Comparison of ENCODE assay signal across 8 mouse cellular contexts in genomic region chr7:98348043-98348442, GRCm38 (mm10). TPM values are rescaled to one million over a fixed set of nuclear protein-coding genes. Genes with fewer than 3 reads are reported as not detected.
DNase-seq lines count a peak whose midpoint lies in the region; ATAC-seq and TF ChIP-seq lines count a peak whose summit lies in the region.

No protein-coding gene starts in this region.

- no peak overlapping the region for H3K4me2 ChIP-seq in hindbrain, embryonic 11.5 days (replicated peaks; ENCODE audit: low read depth, low read length)
- no peak overlapping the region for H3K4me2 ChIP-seq in hindbrain, embryonic 12.5 days (replicated peaks)
- H3K4me2 ChIP-seq in forebrain, embryonic 16.5 days (ENCODE audit: low read length) = no peak overlapping the region

- WGBS in hindbrain, embryonic 11.5 days = 71% methylated on average over 7 of the region's 7 CpGs
- 65% methylated on average over 7 of the region's 7 CpGs for WGBS in hindbrain, embryonic 12.5 days
- 57% methylated on average over 7 of the region's 7 CpGs for WGBS in forebrain, embryonic 16.5 days

- no peaks in the 10 kb centered on the region for H3K36me3 ChIP-seq in hindbrain, embryonic 11.5 days (ENCODE audit: control insufficient read depth, insufficient read depth, low read length)
- peaks cover 28% of the 10 kb centered on the region for H3K36me3 ChIP-seq in hindbrain, embryonic 12.5 days
- H3K36me3 ChIP-seq in forebrain, embryonic 16.5 days (ENCODE audit: control insufficient read depth, insufficient read depth) = peaks cover 14% of the 10 kb centered on the region; the same call in 1 of the 2 replicates
- H3K36me3 ChIP-seq in splenic B cell, adult 2 months (ENCODE audit: control insufficient read depth, insufficient read depth, low read length, poor library complexity, severe bottlenecking) = no peaks in the 10 kb centered on the region

- peak; percentile 74 for DNase-seq in hindbrain, embryonic 11.5 days (ENCODE audit: low spot score)
- peak; percentile 19 to 63 for DNase-seq in CD8-positive naive resting alpha-beta T cell, adult 2 months (ENCODE audit: low read depth in 2 of 2, low spot score in 2 of 2)
- peak; percentile 73 for DNase-seq in brain, embryonic 14.5 days (ENCODE audit: low read depth)
- peak; percentile 29 to 62 for DNase-seq in layer of hippocampus, adult 2 months (ENCODE audit: low spot score in 2 of 2)
- peak; percentile 86 for DNase-seq in lung, postnatal 36 days
- DNase-seq in splenic B cell, adult 2 months (ENCODE audit: low read depth, low spot score) = peak; percentile 72

- no peak for TF ChIP-seq POLR2A in brain, embryonic 14.5 days (IDR thresholded peaks at IDR 0.05; ENCODE audit: borderline replicate concordance, extremely low read depth, insufficient read depth, insufficient read length, poor library complexity, severe bottlenecking)

- no peaks in the 10 kb centered on the region for H3K9me3 ChIP-seq in hindbrain, embryonic 11.5 days (ENCODE audit: control insufficient read depth, low read length)
- no peaks in the 10 kb centered on the region for H3K9me3 ChIP-seq in hindbrain, embryonic 12.5 days (replicated peaks)
- H3K9me3 ChIP-seq in forebrain, embryonic 16.5 days (ENCODE audit: control insufficient read depth, low read length) = no peaks in the 10 kb centered on the region

- no peaks in the 10 kb centered on the region for H3K27me3 ChIP-seq in hindbrain, embryonic 11.5 days (ENCODE audit: control insufficient read depth, insufficient read depth, low read length)
- H3K27me3 ChIP-seq in hindbrain, embryonic 12.5 days = 0 out of 2 replicates have a peak, but pooled peaks cover 3% of the 10 kb centered on the region
- no peaks in the 10 kb centered on the region for H3K27me3 ChIP-seq in forebrain, embryonic 16.5 days (replicated peaks; ENCODE audit: control insufficient read depth, insufficient read depth, low read length)
- H3K27me3 ChIP-seq in splenic B cell, adult 2 months (ENCODE audit: control insufficient read depth, insufficient read depth, low read length, poor library complexity, severe bottlenecking) = no peaks in the 10 kb centered on the region

- H3K4me3 ChIP-seq in hindbrain, embryonic 11.5 days (ENCODE audit: low read depth, low read length) = no peak overlapping the region
- H3K4me3 ChIP-seq in hindbrain, embryonic 12.5 days = no peak overlapping the region
- no peak overlapping the region for H3K4me3 ChIP-seq in forebrain, embryonic 16.5 days (replicated peaks; ENCODE audit: low read length)
- H3K4me3 ChIP-seq in layer of hippocampus, adult 2 months = no peak overlapping the region

- ATAC-seq in hindbrain, embryonic 11.5 days (ENCODE audit: low FRiP score) = no peak
- ATAC-seq in hindbrain, embryonic 12.5 days (ENCODE audit: low FRiP score) = no peak
- ATAC-seq in forebrain, embryonic 16.5 days = peak; percentile 29; the same call in 1 of the 2 replicates

- peak; percentile 92 for TF ChIP-seq CTCF in brain, embryonic 14.5 days (IDR thresholded peaks at IDR 0.05; ENCODE audit: borderline replicate concordance, extremely low read depth, insufficient read depth, insufficient read length)
- peak; percentile 91 for TF ChIP-seq CTCF in layer of hippocampus, adult 2 months (conservative IDR thresholded peaks at IDR 0.05)

- H3K27ac ChIP-seq in hindbrain, embryonic 11.5 days (ENCODE audit: low read depth, low read length) = no peak overlapping the region
- no peak overlapping the region for H3K27ac ChIP-seq in hindbrain, embryonic 12.5 days
- no peak overlapping the region for H3K27ac ChIP-seq in forebrain, embryonic 16.5 days (ENCODE audit: low read length)
- no peak overlapping the region for H3K27ac ChIP-seq in layer of hippocampus, adult 2 months

- no peak overlapping the region for H3K9ac ChIP-seq in hindbrain, embryonic 11.5 days (ENCODE audit: low read depth, low read length)
- H3K9ac ChIP-seq in hindbrain, embryonic 12.5 days = no peak overlapping the region
- H3K9ac ChIP-seq in forebrain, embryonic 16.5 days (replicated peaks; ENCODE audit: low read depth, low read length) = no peak overlapping the region

- no peaks in the 10 kb centered on the region for H3K4me1 ChIP-seq in hindbrain, embryonic 11.5 days (replicated peaks; ENCODE audit: control insufficient read depth, insufficient read depth, low read length)
- 0 out of 2 replicates have a peak, but pooled peaks cover 3% of the 10 kb centered on the region for H3K4me1 ChIP-seq in hindbrain, embryonic 12.5 days
- no peaks in the 10 kb centered on the region for H3K4me1 ChIP-seq in forebrain, embryonic 16.5 days (replicated peaks; ENCODE audit: control insufficient read depth, insufficient read depth, low read length)

RNA-seq across cellular contexts. Expression of gene Tsku, which starts 13.1 kb away (rescaled TPM):
- 6.7 and 9.1 TPM in 2 replicates for polyA plus RNA-seq in hindbrain, embryonic 11.5 days (2014; fragmentation: Nextera tagmentation; extraction: Ambion mirVana)
- 9.0 and 10.3 TPM in 2 replicates for polyA plus RNA-seq in hindbrain, embryonic 12.5 days (2016; fragmentation: Nextera tagmentation; extraction: Ambion mirVana)
- polyA plus RNA-seq in brain, embryonic 14.5 days (2012; rRNA removed) = 16.0 and 19.1 TPM in 2 replicates
- 7.9 and 8.0 TPM in 2 replicates for polyA plus RNA-seq in forebrain, embryonic 16.5 days (2015; fragmentation: Nextera tagmentation; extraction: Ambion mirVana)
- 1 to 10 TPM; 1.7 to 2.0 TPM for total RNA-seq in layer of hippocampus, adult 2 months (2021)

RNA-seq across cellular contexts. Expression of gene Acer3, which starts 27.0 kb away (rescaled TPM):
- 16.9 and 17.5 TPM in 2 replicates for polyA plus RNA-seq in hindbrain, embryonic 11.5 days (2014; fragmentation: Nextera tagmentation; extraction: Ambion mirVana)
- 14.9 and 15.8 TPM in 2 replicates for polyA plus RNA-seq in hindbrain, embryonic 12.5 days (2016; fragmentation: Nextera tagmentation; extraction: Ambion mirVana)
- polyA plus RNA-seq in brain, embryonic 14.5 days (2012; rRNA removed) = 10.5 and 11.0 TPM in 2 replicates
- 8.5 and 9.1 TPM in 2 replicates for polyA plus RNA-seq in forebrain, embryonic 16.5 days (2015; fragmentation: Nextera tagmentation; extraction: Ambion mirVana)
- total RNA-seq in layer of hippocampus, adult 2 months (2021) = 10 to 100 TPM; 24.4 to 26.6 TPM
